Mouse (Mus musculus) spleen, postnatal 10 days (tissue): ENCODE measurements around the gene Synpo2l.

Source experiments
- DNase-seq, 2 experiments: peaks; one replicate each; pipeline ENCODE4 v3.0.0; 2021 to 2022; ENCODE audit warnings: low spot score in 2 of 2

Gene Synpo2l

GRCm38 (mm10) chr14:20681742-20682141, 13.6 kb upstream of the Synpo2l start:
- no peak for DNase-seq

DNA sequence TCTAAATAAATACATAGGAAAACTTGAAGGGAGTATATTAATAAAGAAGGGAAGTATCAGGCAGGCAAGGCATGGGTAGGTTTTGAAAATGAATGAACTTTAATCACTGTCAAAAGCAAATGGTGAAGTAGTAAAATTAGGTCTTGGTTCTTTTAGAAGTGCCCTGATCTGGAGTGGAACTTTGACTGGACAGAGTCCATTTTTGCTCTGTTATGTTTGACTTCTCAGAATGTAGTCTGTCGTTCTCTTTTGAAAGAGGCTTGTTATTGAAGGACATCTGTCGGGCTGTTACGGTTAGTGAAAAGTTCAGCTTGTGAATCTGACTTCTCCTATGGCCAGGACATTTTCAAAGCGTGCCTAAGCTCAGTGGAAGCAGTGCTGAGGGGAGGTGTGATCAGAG, 9.8 kb upstream of the Synpo2l start:
- DNase-seq: no peak

DNA sequence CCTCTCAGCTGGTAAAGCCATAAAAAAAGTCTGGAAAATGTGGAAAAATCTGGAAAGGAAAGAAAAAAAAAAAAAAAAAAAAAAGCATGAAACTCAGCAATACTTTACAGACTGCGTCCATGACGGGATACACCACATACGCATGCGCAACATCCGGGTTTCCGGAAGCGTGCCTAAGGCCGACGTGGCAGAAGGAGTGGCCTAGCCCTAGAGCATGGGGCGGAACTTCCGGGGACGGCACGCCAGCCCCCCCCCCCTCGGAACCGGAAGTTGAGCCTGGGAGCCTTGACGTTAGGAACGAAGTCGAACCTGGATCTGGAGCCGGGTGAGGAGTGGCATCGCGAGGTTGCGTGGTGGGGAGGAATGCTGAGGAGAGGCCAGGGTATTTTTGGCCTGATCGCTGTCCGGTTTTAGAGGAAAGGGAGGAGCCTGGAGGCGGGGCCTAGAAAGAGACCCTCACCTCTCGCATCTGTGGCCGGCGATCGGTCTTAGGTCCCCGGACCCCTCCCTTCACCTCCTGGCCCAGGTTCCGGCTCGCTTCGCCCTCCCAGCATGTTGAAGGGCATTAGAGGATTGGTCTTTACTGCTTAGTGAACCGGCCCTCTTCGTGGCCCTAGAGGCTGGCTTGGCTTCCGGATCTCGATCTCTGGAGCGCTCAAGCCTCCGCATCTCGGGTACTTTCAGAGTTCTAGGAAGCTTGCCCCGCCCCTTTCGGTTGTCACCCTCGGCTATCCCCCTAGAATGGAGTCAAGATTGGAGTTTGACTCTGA, 6.1 kb upstream of the Synpo2l start, which contains the start of gene Sec24c:
Gene Sec24c, plus strand, starts transcription at position 245 of the 770 bp plus-strand sequence.
- peak; percentile 93 to 99 for DNase-seq

DNA sequence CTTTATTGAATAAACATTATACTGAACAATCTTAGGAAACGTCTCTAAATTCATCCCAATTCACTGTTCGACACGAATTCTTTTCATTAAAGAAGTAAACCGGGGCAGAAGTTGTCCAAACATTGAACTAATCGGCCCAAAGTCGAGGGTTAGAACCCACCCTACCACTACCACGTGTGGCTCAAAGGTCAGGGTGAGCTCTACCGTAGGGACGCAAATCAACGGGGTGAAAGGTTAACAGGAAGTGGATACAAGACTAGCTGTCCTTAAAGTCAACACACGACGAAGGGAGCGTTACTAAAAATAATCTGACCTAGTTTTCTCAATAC, 5.5 kb upstream of the Synpo2l start:
- peak; percentile 27 to 43 for DNase-seq

GRCm38 (mm10) chr14:20672990-20673389, 4.8 kb upstream of the Synpo2l start:
- peak in 1 of 2 experiments; percentile 71 for DNase-seq

- no peak for DNase-seq
Observed at GRCm38 (mm10) chr14:20667469-20667868, 685 bp downstream of the Synpo2l start.

- DNase-seq: no peak
Observed at GRCm38 (mm10) chr14:20664436-20664835, 3.7 kb downstream of the Synpo2l start.

GRCm38 (mm10) chr14:20663601-20664000, 4.6 kb downstream of the Synpo2l start:
- no peak for DNase-seq

DNA sequence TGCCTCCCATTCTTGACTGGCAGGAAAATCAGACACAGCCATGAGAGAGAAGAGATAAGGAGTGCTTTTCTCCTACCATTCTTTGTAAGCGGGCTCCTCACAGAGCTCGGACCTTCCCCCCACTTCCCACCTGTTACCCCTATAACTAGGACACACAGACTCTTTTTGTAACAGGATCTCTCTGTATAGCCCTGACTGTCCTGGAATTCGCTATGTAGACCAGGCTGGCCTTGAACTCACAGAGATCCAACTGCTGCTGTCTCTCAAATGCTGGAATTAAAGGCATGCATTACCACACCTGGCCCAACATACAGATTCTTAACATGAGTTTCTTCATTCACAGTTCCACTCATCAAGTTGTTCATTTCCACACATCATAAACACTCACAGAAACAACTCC, 5.4 kb downstream of the Synpo2l start:
- DNase-seq: no peak

DNA sequence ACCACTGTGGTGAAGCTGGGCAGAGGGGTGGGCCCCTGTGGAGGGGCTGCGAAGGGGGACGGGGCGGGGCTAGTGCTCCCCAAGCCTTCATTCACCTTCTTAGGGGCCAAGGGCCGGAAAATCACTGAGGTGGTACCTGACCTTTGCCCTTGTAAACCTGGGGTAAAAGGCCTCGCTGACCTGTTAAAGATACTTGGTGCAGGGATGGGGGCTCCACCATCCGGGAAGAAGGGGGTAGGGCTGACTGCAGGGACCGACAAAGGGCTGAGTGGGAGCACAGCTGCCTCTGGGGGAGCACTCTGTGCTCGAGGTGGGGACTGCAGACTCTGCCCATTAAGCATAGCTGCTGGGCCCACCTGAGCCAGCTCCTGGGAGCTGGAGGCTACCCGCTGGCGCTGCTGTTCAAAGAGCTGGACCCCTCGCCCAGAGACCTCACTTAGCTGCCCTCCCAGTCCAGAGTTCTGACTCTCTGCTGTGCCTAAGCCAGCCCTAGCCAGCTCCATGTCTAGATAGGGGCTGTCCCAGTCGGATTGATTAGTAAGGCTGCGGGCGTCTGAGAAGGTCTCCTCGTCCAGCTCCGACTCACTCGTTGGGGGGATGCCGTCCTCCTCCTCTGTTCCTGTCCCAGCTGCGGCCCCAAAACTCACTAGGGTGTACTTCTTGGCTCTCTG, 6.4 kb downstream of the Synpo2l start:
- DNase-seq: no peak

- peak; percentile 87 to 93 for DNase-seq
Observed at GRCm38 (mm10) chr14:20660827-20661660, 7.1 kb downstream of the Synpo2l start.

- DNase-seq: no peak
Observed at GRCm38 (mm10) chr14:20659687-20660086, 8.5 kb downstream of the Synpo2l start.

DNA sequence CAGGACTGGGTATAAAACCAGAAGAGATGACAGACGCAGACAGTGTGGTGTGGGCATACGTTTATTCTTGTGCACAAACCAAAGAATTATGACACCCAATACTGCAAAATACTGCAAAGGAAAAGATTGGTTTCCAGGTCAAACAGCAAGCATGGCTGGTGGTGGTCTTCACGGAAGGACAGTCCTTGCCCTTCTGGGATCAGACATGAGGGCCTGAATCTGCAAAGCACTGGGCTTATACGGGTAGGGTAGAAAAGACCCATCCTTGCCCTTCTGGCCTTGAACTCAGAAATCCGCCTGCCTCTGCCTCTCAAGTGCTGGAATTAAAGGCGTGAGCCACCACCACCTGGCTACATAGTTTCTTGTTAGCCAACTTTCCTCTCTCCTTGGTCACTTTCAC, 9.3 kb downstream of the Synpo2l start:
- no peak for DNase-seq

DNA sequence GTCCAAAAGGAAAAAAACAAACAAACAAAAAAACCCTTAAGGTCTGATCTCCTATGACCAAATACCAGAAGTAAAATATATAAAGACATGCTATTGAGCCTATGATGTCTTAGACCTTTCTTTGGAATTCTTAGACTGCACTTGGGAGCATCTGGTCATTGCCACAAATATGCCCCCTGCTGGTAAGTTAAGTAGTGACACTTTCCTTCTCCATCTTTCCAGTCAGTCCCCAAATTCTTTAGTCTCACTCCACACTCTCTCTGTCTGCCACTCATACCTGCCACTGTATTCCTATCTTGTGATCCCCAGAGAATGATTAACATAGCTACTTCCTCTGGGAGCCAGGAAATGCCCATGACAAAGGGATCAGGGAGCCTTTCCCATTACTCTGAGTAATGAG, 9.8 kb downstream of the Synpo2l start:
- DNase-seq: no peak

- no peak for DNase-seq
Observed at GRCm38 (mm10) chr14:20656361-20656760, 11.8 kb downstream of the Synpo2l start, which contains the start of gene Myoz1. Myoz1 (minus strand) TSS chr14:20656540.

DNA sequence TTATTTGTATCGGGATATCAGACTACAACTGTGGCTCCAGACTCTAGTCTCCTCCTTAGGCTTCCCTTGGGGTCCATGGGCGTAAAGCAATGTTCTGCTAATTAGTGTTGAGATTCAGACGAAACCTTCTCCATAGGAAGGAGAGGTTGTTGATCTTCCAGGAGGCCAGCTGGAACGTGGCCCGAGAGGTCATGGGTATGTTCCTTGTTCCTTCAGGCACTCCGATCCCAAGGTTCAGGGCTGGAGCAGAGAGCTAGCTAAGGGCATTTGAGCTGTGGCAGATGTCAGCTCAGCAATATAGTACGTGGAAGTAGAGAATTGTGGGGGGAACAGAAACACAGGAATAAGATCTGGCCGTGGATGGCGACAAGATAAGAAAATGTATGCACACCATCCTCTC, 12.4 kb downstream of the Synpo2l start:
- DNase-seq: no peak

- no peak for DNase-seq
Observed at GRCm38 (mm10) chr14:20654690-20655421, 13.3 kb downstream of the Synpo2l start.

DNA sequence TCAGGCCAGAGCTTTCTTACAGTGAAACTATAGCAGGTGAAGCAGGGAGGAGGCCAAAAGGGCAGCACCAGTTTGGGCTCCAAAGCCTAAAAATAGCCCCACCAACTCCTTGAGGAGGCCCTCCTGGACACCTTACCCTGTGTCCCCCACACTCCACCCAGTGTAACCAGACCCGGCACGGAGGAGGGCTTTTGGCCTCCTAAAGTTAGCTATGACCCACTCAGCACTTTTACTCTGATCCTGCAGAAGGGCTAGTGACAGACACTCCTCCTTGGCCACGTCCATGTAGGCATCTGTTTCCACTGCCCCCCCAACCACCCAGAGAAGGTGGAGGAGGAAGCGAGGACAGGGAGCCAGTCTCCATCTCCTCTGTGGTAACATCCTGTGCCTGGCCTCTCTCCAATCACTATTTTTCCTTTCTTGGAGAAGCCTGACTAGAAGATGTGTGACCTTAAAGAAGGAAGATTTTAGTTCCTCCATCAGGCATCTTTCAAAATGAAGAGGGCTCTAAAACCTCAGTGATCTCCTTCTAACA, 16.4 kb downstream of the Synpo2l start:
- DNase-seq: no peak

DNA sequence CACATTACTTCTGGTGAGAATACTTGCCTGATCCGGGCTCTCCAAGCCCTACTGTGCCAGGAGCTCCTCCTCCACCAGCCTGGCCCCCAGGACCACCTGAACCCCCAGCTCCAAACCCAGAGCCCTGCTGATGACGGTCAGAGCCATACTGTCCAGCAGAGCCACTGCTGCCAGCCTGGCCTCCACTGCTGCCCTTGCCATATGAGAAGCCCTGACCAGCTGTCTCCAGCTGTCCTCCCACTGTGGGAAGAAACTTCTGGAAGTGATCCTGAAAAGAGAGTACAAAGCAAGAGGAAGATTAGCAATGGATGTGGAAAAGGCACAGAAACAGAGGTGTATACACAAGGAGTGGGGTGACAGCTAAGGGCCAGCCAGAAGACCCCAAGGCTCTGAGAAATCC, 17.2 kb downstream of the Synpo2l start:
- no peak for DNase-seq

- DNase-seq: no peak
Observed at GRCm38 (mm10) chr14:20646381-20646780, 21.8 kb downstream of the Synpo2l start.

- no peak for DNase-seq
Observed at GRCm38 (mm10) chr14:20645547-20645946, 22.6 kb downstream of the Synpo2l start.
